Mouse (Mus musculus): ENCODE results near the gene Ppp2r5c. TPM values are rescaled to one million over a fixed set of nuclear protein-coding genes. Genes with fewer than 3 reads are reported as not detected.
A peak's percentile ranks its signal among the peaks of the same experiment; 100 is the strongest.

The Ppp2r5c gene
- polyA plus RNA-seq, 1 experiment = 136 TPM

- 52% methylated on average over 13 of the region's 13 CpGs for WGBS
- Histone ChIP-seq H3K4me3 (replicated peaks; ENCODE audit: insufficient read depth, low read depth, low read length) (peak overlapping the region; percentile 62), H3K4me1 (ENCODE audit: control insufficient read depth, insufficient read depth, low read length) (peaks cover 13% of the 10 kb centered on the region), H3K27me3 (ENCODE audit: control insufficient read depth, insufficient read depth, low read length) (no peaks in the 10 kb centered on the region), H3K27ac (ENCODE audit: insufficient read depth, low read length) (no peak overlapping the region)
- peak in 1 of 2 experiments; percentile 34 for DNase-seq
- TF ChIP-seq CTCF (IDR thresholded peaks at IDR 0.05; ENCODE audit: borderline replicate concordance, insufficient read depth, low read depth, low read length) (no peak), POLR2A (IDR thresholded peaks at IDR 0.05; ENCODE audit: borderline replicate concordance, insufficient read depth, low read length) (no peak)
These were observed 153.5 kb downstream of the Ppp2r5c start for GRCm38 (mm10) chr12:110600225-110600991.

- WGBS = under 1% methylated on average over 105 of the region's 105 CpGs
- peaks cover 15% of the 10 kb centered on the region for H3K4me1 ChIP-seq (ENCODE audit: control insufficient read depth, insufficient read depth, low read length)
- TF ChIP-seq CTCF (IDR thresholded peaks at IDR 0.05; ENCODE audit: borderline replicate concordance, insufficient read depth, low read depth, low read length) = no peak
- peak; percentile 91 for TF ChIP-seq POLR2A (IDR thresholded peaks at IDR 0.05; ENCODE audit: borderline replicate concordance, insufficient read depth, low read length)
- DNase-seq = peak; percentile 93 to 94
- no peaks in the 10 kb centered on the region for H3K27me3 ChIP-seq (ENCODE audit: control insufficient read depth, insufficient read depth, low read length)
- H3K4me3 ChIP-seq (replicated peaks; ENCODE audit: insufficient read depth, low read depth, low read length) = peak within 1 kb of the TSS; percentile 78
- H3K27ac ChIP-seq (ENCODE audit: insufficient read depth, low read length) = peak within 1 kb of the TSS; percentile 96
These were observed 154.6 kb downstream of the Ppp2r5c start, which contains the start of gene Dync1h1 for GRCm38 (mm10) chr12:110601241-110602218. TSS of gene Dync1h1 (plus strand) at chr12:110601452.

GRCm38 (mm10) chr12:110606161-110606560 lies 159.2 kb downstream of the Ppp2r5c start:
- TF ChIP-seq CTCF (IDR thresholded peaks at IDR 0.05; ENCODE audit: borderline replicate concordance, insufficient read depth, low read depth, low read length) (no peak), POLR2A (IDR thresholded peaks at IDR 0.05; ENCODE audit: borderline replicate concordance, insufficient read depth, low read length) (no peak)
- 77% methylated on average over 3 of the region's 3 CpGs for WGBS
- Histone ChIP-seq H3K4me1 (ENCODE audit: control insufficient read depth, insufficient read depth, low read length) (peaks cover 17% of the 10 kb centered on the region), H3K4me3 (replicated peaks; ENCODE audit: insufficient read depth, low read depth, low read length) (no peak overlapping the region), H3K27ac (ENCODE audit: insufficient read depth, low read length) (no peak overlapping the region), H3K27me3 (ENCODE audit: control insufficient read depth, insufficient read depth, low read length) (no peaks in the 10 kb centered on the region)
- DNase-seq = no peak

- Histone ChIP-seq H3K4me3 (replicated peaks; ENCODE audit: insufficient read depth, low read depth, low read length) (no peak overlapping the region), H3K27ac (ENCODE audit: insufficient read depth, low read length) (no peak overlapping the region), H3K4me1 (ENCODE audit: control insufficient read depth, insufficient read depth, low read length) (peaks cover 18% of the 10 kb centered on the region), H3K27me3 (ENCODE audit: control insufficient read depth, insufficient read depth, low read length) (no peaks in the 10 kb centered on the region)
- no peak for DNase-seq
- TF ChIP-seq CTCF (IDR thresholded peaks at IDR 0.05; ENCODE audit: borderline replicate concordance, insufficient read depth, low read depth, low read length) = no peak
- TF ChIP-seq POLR2A (IDR thresholded peaks at IDR 0.05; ENCODE audit: borderline replicate concordance, insufficient read depth, low read length) = no peak
- WGBS = 77% methylated on average over 2 of the region's 2 CpGs
These were observed 159.8 kb downstream of the Ppp2r5c start for GRCm38 (mm10) chr12:110606676-110607075.

GRCm38 (mm10) chr12:110608460-110609152 lies 161.7 kb downstream of the Ppp2r5c start:
- DNase-seq = peak; percentile 73 to 83
- TF ChIP-seq CTCF (IDR thresholded peaks at IDR 0.05; ENCODE audit: borderline replicate concordance, insufficient read depth, low read depth, low read length) (peak; percentile 57), POLR2A (IDR thresholded peaks at IDR 0.05; ENCODE audit: borderline replicate concordance, insufficient read depth, low read length) (0 out of 2 replicates have a peak, but pooled peaks have one; percentile 18)
- Histone ChIP-seq H3K27me3 (ENCODE audit: control insufficient read depth, insufficient read depth, low read length) (no peaks in the 10 kb centered on the region), H3K4me3 (replicated peaks; ENCODE audit: insufficient read depth, low read depth, low read length) (peak overlapping the region; percentile 7), H3K27ac (ENCODE audit: insufficient read depth, low read length) (0 out of 2 replicates have a peak overlapping the region, but pooled peaks have one; percentile 26), H3K4me1 (ENCODE audit: control insufficient read depth, insufficient read depth, low read length) (peaks cover 18% of the 10 kb centered on the region)
- 39% methylated on average over 11 of the region's 11 CpGs for WGBS

GRCm38 (mm10) chr12:110609153-110609497 lies 162.2 kb downstream of the Ppp2r5c start:
- Histone ChIP-seq H3K4me3 (replicated peaks; ENCODE audit: insufficient read depth, low read depth, low read length) (peak overlapping the region; percentile 7), H3K27me3 (ENCODE audit: control insufficient read depth, insufficient read depth, low read length) (no peaks in the 10 kb centered on the region), H3K4me1 (ENCODE audit: control insufficient read depth, insufficient read depth, low read length) (peaks cover 14% of the 10 kb centered on the region), H3K27ac (ENCODE audit: insufficient read depth, low read length) (0 out of 2 replicates have a peak overlapping the region, but pooled peaks have one; percentile 34)
- DNase-seq = no peak
- TF ChIP-seq POLR2A (IDR thresholded peaks at IDR 0.05; ENCODE audit: borderline replicate concordance, insufficient read depth, low read length) (no peak), CTCF (IDR thresholded peaks at IDR 0.05; ENCODE audit: borderline replicate concordance, insufficient read depth, low read depth, low read length) (no peak)
- WGBS = 34% methylated on average over 9 of the region's 9 CpGs

- no peak overlapping the region for H3K27ac ChIP-seq (ENCODE audit: insufficient read depth, low read length)
- no peak for DNase-seq
- TF ChIP-seq CTCF (IDR thresholded peaks at IDR 0.05; ENCODE audit: borderline replicate concordance, insufficient read depth, low read depth, low read length) = no peak
- TF ChIP-seq POLR2A (IDR thresholded peaks at IDR 0.05; ENCODE audit: borderline replicate concordance, insufficient read depth, low read length) = no peak
- no peak overlapping the region for H3K4me3 ChIP-seq (replicated peaks; ENCODE audit: insufficient read depth, low read depth, low read length)
- WGBS = 92% methylated on average over 2 of the region's 2 CpGs
- no peaks in the 10 kb centered on the region for H3K27me3 ChIP-seq (ENCODE audit: control insufficient read depth, insufficient read depth, low read length)
- peaks cover 9% of the 10 kb centered on the region for H3K4me1 ChIP-seq (ENCODE audit: control insufficient read depth, insufficient read depth, low read length)
These were observed 163.8 kb downstream of the Ppp2r5c start for GRCm38 (mm10) chr12:110610713-110611112.
